ENCODE assay signal across 10 mouse cellular contexts in the genomic region with DNA sequence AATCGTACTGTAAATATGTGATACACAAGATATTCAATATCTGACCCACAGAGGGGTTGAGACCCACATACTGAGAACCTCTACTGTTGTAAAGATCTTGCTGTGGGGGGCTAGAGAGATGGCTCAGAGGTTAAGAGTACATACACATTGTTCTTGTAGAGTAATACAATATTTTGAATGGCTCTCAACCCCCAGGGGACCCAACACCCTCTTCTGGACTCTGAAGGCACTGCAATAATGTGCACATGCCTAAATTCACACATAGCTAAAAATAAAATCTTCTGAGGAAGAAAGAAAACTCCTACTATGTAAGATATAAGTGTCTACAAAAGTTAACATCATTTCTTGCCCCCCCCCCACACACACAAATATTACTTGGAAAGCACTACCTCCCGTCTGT. TPM values are rescaled to one million over a fixed set of nuclear protein-coding genes. Genes with fewer than 3 reads are reported as not detected.
DNase-seq lines count a peak whose midpoint lies in the region; ATAC-seq and TF ChIP-seq lines count a peak whose summit lies in the region.
"Had no signal": no experiment of that assay in that cellular context is flagged by ENCODE, and none has a peak within 500 bp of the region (broad histone marks: within the 10 kb centered on the region; RNA-seq: fewer than 3 reads in every experiment).

No protein-coding gene starts in this region.

- intact Hi-C loops in heart, adult 2 months (cut with DNase I) = loop anchor here (5.0 kb wide), 1 partner anchor 34 kb away; no protein-coding TSS in a partner anchor

- peak; percentile 31; the same call in 1 of the 2 replicates for ATAC-seq in neutrophil, adult 5-6 weeks (ENCODE audit: extremely low read depth, insufficient number of reproducible peaks, low FRiP score, poor library complexity, severe bottlenecking)
- no peak for ATAC-seq in intestine, embryonic 15.5 days

- no peak for TF ChIP-seq EP300 in heart, adult 2 months (IDR thresholded peaks at IDR 0.05; ENCODE audit: insufficient read depth, low read depth, low read length)

- no peak for DNase-seq in heart, adult 2 months
- no peak for DNase-seq in heart, adult 8-10 months (ENCODE audit: low spot score)
- no peak for DNase-seq in lung, adult 2 months
- no peak for DNase-seq in lung, postnatal 4 days
- peak; percentile 56 for DNase-seq in NIH3T3 (ENCODE audit: low read depth)
- no peak for DNase-seq in Muller cell, postnatal 12 days (ENCODE audit: inconsistent ontology term)
- DNase-seq: layer of hippocampus, postnatal 36 days had no signal

- H3K9ac ChIP-seq in heart, adult 2 months (ENCODE audit: low read depth, low read length) = no peak overlapping the region
- H3K9ac ChIP-seq in intestine, embryonic 15.5 days = no peak overlapping the region

- H3K36me3 ChIP-seq in heart, adult 2 months (ENCODE audit: control insufficient read depth, insufficient read depth, low read length) = no peaks in the 10 kb centered on the region
- no peaks in the 10 kb centered on the region for H3K36me3 ChIP-seq in intestine, embryonic 15.5 days

- no peak overlapping the region for H3K4me3 ChIP-seq in heart, adult 2 months
- H3K4me3 ChIP-seq in lung, adult 2 months (replicated peaks; ENCODE audit: extremely low read depth, low read depth, low read length) = no peak overlapping the region
- H3K4me3 ChIP-seq in intestine, embryonic 15.5 days (replicated peaks) = no peak overlapping the region
- H3K4me3 ChIP-seq: megakaryocyte, embryonic 14.5 days had no signal

- no peak overlapping the region for H3K4me2 ChIP-seq in intestine, embryonic 15.5 days (replicated peaks)

- no peaks in the 10 kb centered on the region for H3K4me1 ChIP-seq in heart, adult 2 months (ENCODE audit: control insufficient read depth, insufficient read depth, low read length)
- no peaks in the 10 kb centered on the region for H3K4me1 ChIP-seq in lung, adult 2 months (ENCODE audit: control insufficient read depth, insufficient read depth, low read length)
- H3K4me1 ChIP-seq in intestine, embryonic 15.5 days (replicated peaks) = peaks cover 7% of the 10 kb centered on the region; the same call in 1 of the 2 replicates

- peak; percentile 69 for TF ChIP-seq CTCF in heart, adult 2 months (IDR thresholded peaks at IDR 0.05)
- TF ChIP-seq CTCF in lung, adult 2 months (IDR thresholded peaks at IDR 0.05; ENCODE audit: insufficient read depth, low read length) = 0 out of 2 replicates have a peak, but pooled peaks have one; percentile 12

- 75% methylated on average over 2 of the region's 2 CpGs for WGBS in heart, adult 2 months
- WGBS in lung, adult 2 months = 68% methylated on average over 2 of the region's 2 CpGs
- 78% methylated on average over 2 of the region's 2 CpGs for WGBS in intestine, embryonic 15.5 days

- no peaks in the 10 kb centered on the region for H3K9me3 ChIP-seq in intestine, embryonic 15.5 days
- H3K9me3 ChIP-seq: megakaryocyte, embryonic 14.5 days had no signal

- H3K27me3 ChIP-seq in heart, adult 2 months (ENCODE audit: control insufficient read depth, insufficient read depth, low read length) = no peaks in the 10 kb centered on the region
- no peaks in the 10 kb centered on the region for H3K27me3 ChIP-seq in intestine, embryonic 15.5 days (replicated peaks)

- no peaks in the 10 kb centered on the region for H3K79me2 ChIP-seq in heart, adult 2 months (replicated peaks; ENCODE audit: control insufficient read depth, insufficient read depth, low read length)

- TF ChIP-seq POLR2A in heart, adult 2 months (IDR thresholded peaks at IDR 0.05; ENCODE audit: insufficient read depth, low read depth, low read length) = no peak
- no peak for TF ChIP-seq POLR2A in lung, adult 2 months (IDR thresholded peaks at IDR 0.05; ENCODE audit: borderline replicate concordance, extremely low read depth, low read depth, low read length)

- H3K27ac ChIP-seq in heart, adult 2 months = no peak overlapping the region
- no peak overlapping the region for H3K27ac ChIP-seq in intestine, embryonic 15.5 days

RNA-seq across cellular contexts. Expression of gene Dcaf5, which starts 4.6 kb away (rescaled TPM):
- total RNA-seq in heart, adult 2 months (2021) = 10 to 100 TPM; 32.4 to 38.1 TPM
- 15.9 and 24.9 TPM in 2 replicates for polyA plus RNA-seq in heart, adult 2 months (2012; rRNA removed)
- total RNA-seq in heart, adult 8-10 months (2022) = 10 to 100 TPM; 30.8 to 46.6 (median 38.2) TPM
- polyA plus RNA-seq in lung, adult 2 months (2012; rRNA removed) = 18.6 and 19.9 TPM in 2 replicates
- total RNA-seq in neutrophil, adult 5-6 weeks (2017) = 41.5 and 45.7 TPM in 2 replicates
- 8.8 and 10.4 TPM in 2 replicates for polyA plus RNA-seq in intestine, embryonic 15.5 days (2015; fragmentation: Nextera tagmentation; extraction: Ambion mirVana)

RNA-seq across cellular contexts. Expression of gene Exd2, which starts 21.9 kb away (rescaled TPM):
- 10 to 100 TPM; 12.9 to 16.8 TPM for total RNA-seq in heart, adult 2 months (2021)
- polyA plus RNA-seq in heart, adult 2 months (2012; rRNA removed) = 10.2 and 16.4 TPM in 2 replicates
- total RNA-seq in heart, adult 8-10 months (2022) = 10 to 100 TPM; 11.4 to 19.1 (median 15.9) TPM
- 10.9 and 15.3 TPM in 2 replicates for polyA plus RNA-seq in lung, adult 2 months (2012; rRNA removed)
- total RNA-seq in neutrophil, adult 5-6 weeks (2017) = 37.8 and 42.8 TPM in 2 replicates
- 22.4 and 23.1 TPM in 2 replicates for polyA plus RNA-seq in intestine, embryonic 15.5 days (2015; fragmentation: Nextera tagmentation; extraction: Ambion mirVana)
